Mouse (Mus musculus) CH12F3 (cell line): ENCODE measurements around the gene Slc6a6.

Experiments used
- in situ Hi-C: fragments of 300-500 bp; cut with MboI; formaldehyde crosslinking; loops from 2 replicates; pipeline ENCODE4 v1.14.3; 2020; ENCODE audit warnings: low sequenced_read_pairs

Slc6a6 gene

GRCm38 (mm10) chr6:91699482-91700200 is 15.8 kb downstream of the Slc6a6 start:
- in situ Hi-C loops, result no loop called here

- in situ Hi-C loops, result no loop called here
Measured at GRCm38 (mm10) chr6:91700823-91701621, 17.2 kb downstream of the Slc6a6 start.

- in situ Hi-C loops, result no loop called here
Measured at GRCm38 (mm10) chr6:91703459-91703858, 19.6 kb downstream of the Slc6a6 start.

GRCm38 (mm10) chr6:91704446-91704845 is 20.6 kb downstream of the Slc6a6 start:
- in situ Hi-C loops, result no loop called here

GRCm38 (mm10) chr6:91705651-91706050 is 21.8 kb downstream of the Slc6a6 start:
- in situ Hi-C loops, result no loop called here

GRCm38 (mm10) chr6:91706072-91706776 is 22.4 kb downstream of the Slc6a6 start:
- in situ Hi-C loops, result no loop called here

GRCm38 (mm10) chr6:91707276-91707885 is 23.5 kb downstream of the Slc6a6 start:
- in situ Hi-C loops, result no loop called here

- in situ Hi-C loops, result no loop called here
Measured at GRCm38 (mm10) chr6:91707886-91708564, 24.2 kb downstream of the Slc6a6 start.

GRCm38 (mm10) chr6:91708919-91709318 is 25.1 kb downstream of the Slc6a6 start:
- in situ Hi-C loops, result no loop called here

- in situ Hi-C loops, result no loop called here
Measured at GRCm38 (mm10) chr6:91710345-91710930, 26.6 kb downstream of the Slc6a6 start.

GRCm38 (mm10) chr6:91712097-91712854 is 28.4 kb downstream of the Slc6a6 start:
- in situ Hi-C loops, result no loop called here

GRCm38 (mm10) chr6:91712855-91713331 is 29.0 kb downstream of the Slc6a6 start:
- in situ Hi-C loops, result no loop called here

- in situ Hi-C loops, result no loop called here
Measured at GRCm38 (mm10) chr6:91713370-91713896, 29.6 kb downstream of the Slc6a6 start.

- in situ Hi-C loops, result no loop called here
Measured at GRCm38 (mm10) chr6:91715023-91715422, 31.2 kb downstream of the Slc6a6 start.

- in situ Hi-C loops, result no loop called here
Measured at GRCm38 (mm10) chr6:91715988-91716810, 32.3 kb downstream of the Slc6a6 start.

- in situ Hi-C loops, result no loop called here
Measured at GRCm38 (mm10) chr6:91718067-91718466, 34.2 kb downstream of the Slc6a6 start.

- in situ Hi-C loops, result no loop called here
Measured at GRCm38 (mm10) chr6:91718603-91719002, 34.8 kb downstream of the Slc6a6 start.

- in situ Hi-C loops, result no loop called here
Measured at GRCm38 (mm10) chr6:91719042-91719747, 35.3 kb downstream of the Slc6a6 start.
